Mouse (Mus musculus): ENCODE data around the gene Cbx5.

GRCm38 (mm10) chr15:103173251-103173650 is 66.4 kb downstream of the Cbx5 start:
- TF ChIP-seq CTCF (conservative IDR thresholded peaks at IDR 0.05; ENCODE audit: insufficient read depth, insufficient read length, low read depth, low read length), result no peak
- no peak for TF ChIP-seq POLR2A (IDR thresholded peaks at IDR 0.05; ENCODE audit: low read depth, low read length)
